Mouse (Mus musculus) kidney, adult 2 months (tissue): ENCODE results near the gene Ganab. TPM values are rescaled to one million over a fixed set of nuclear protein-coding genes. Genes with fewer than 3 reads are reported as not detected.
A peak's percentile ranks its signal among the peaks of the same experiment; 100 is the strongest.

Experiments used
- DNase-seq: peaks from one replicate; pipeline ENCODE4 v3.0.0; 2021
- H3K27ac ChIP-seq: fragments of 200-500 bp; 2 replicates; pipeline ENCODE4 v1.5.1; 2012; ENCODE audit warnings: low read depth, low read length, control low read depth, inconsistent platforms; ENCODE audit not compliant: insufficient read depth
- H3K27me3 ChIP-seq: fragments of 200-500 bp; replicated peaks from 2 replicates; pipeline ENCODE4 v1.6.1; 2012; ENCODE audit warnings: mild to moderate bottlenecking, moderate library complexity, low read length, inconsistent platforms; ENCODE audit not compliant: control insufficient read depth, insufficient read depth
- H3K36me3 ChIP-seq: fragments of 200-500 bp; 2 replicates; pipeline ENCODE4 v1.6.1; 2012; ENCODE audit warnings: mild to moderate bottlenecking, moderate library complexity, low read length, inconsistent platforms; ENCODE audit not compliant: control insufficient read depth, insufficient read depth
- H3K4me1 ChIP-seq: fragments of 200-500 bp; 2 replicates; pipeline ENCODE4 v1.6.1; 2011; ENCODE audit warnings: low read length; ENCODE audit not compliant: control insufficient read depth, insufficient read depth
- H3K4me3 ChIP-seq: fragments of 200-500 bp; 2 replicates; pipeline ENCODE4 v1.5.1; 2011; ENCODE audit warnings: mild to moderate bottlenecking, low read depth, low read length, control low read depth; ENCODE audit not compliant: insufficient read depth
- CTCF ChIP-seq: fragments of 200-500 bp; conservative IDR thresholded peaks from 2 replicates; pipeline ENCODE4 v1.5.1; 2011; ENCODE audit warnings: low read depth, mild to moderate bottlenecking, control low read depth, low read length, moderate library complexity, mixed read lengths; ENCODE audit not compliant: insufficient read depth, insufficient read length
- POLR2A ChIP-seq: fragments of 200-500 bp; IDR thresholded peaks from one replicate; pipeline ENCODE4 v1.6.1; 2011; ENCODE audit warnings: low read depth, low read length, control low read depth
- WGBS: fragments of 180-500 bp; shearing (Covaris S2); methylation state at CpG from one replicate; pipeline ENCODE4 v1.1.7; 2018; 5-methylcytosine and 5-hydroxymethylcytosine counted together
- polyA plus RNA-seq: library from polyadenylated mRNA; depleted of rRNA; stranded (reverse); fragments of >200 nt; gene quantifications from 2 replicates; pipeline ENCODE4 v1.2.3, GENCODE M21; 2012; rRNA removed

Gene Ganab
- polyA plus RNA-seq, 1 experiment: 130 TPM

- H3K4me1 ChIP-seq: peaks cover 6% of the 10 kb centered on the region; the same call in 1 of the 2 replicates
- DNase-seq: no peak
- no peaks in the 10 kb centered on the region for H3K27me3 ChIP-seq
- no peak overlapping the region for H3K27ac ChIP-seq
- peak overlapping the region; percentile 64 for H3K4me3 ChIP-seq
- TF ChIP-seq POLR2A: no peak
- no peak for TF ChIP-seq CTCF
- H3K36me3 ChIP-seq: peaks cover 2% of the 10 kb centered on the region; the same call in 1 of the 2 replicates
- WGBS: 3% methylated on average over 9 of the region's 9 CpGs
Observed at GRCm38 (mm10) chr19:8954171-8954570, 56.3 kb downstream of the Ganab start.

GRCm38 (mm10) chr19:8962256-8962655 lies 64.4 kb downstream of the Ganab start:
- Histone ChIP-seq H3K27me3 (no peaks in the 10 kb centered on the region), H3K4me1 (peaks cover 4% of the 10 kb centered on the region; the same call in 1 of the 2 replicates), H3K27ac (no peak overlapping the region), H3K4me3 (no peak overlapping the region), H3K36me3 (peaks cover 1% of the 10 kb centered on the region; the same call in 1 of the 2 replicates)
- TF ChIP-seq POLR2A (no peak), CTCF (no peak)
- peak; percentile 66 for DNase-seq
- WGBS: 57% methylated on average over 2 of the region's 2 CpGs

GRCm38 (mm10) chr19:8965075-8965474 lies 67.2 kb downstream of the Ganab start:
- no peak for DNase-seq
- Histone ChIP-seq H3K27ac (no peak overlapping the region), H3K4me3 (no peak overlapping the region), H3K4me1 (peaks cover 4% of the 10 kb centered on the region; the same call in 1 of the 2 replicates), H3K36me3 (peaks cover 1% of the 10 kb centered on the region; the same call in 1 of the 2 replicates), H3K27me3 (no peaks in the 10 kb centered on the region)
- WGBS: 74% methylated on average over 11 of the region's 11 CpGs
- TF ChIP-seq POLR2A (no peak), CTCF (no peak)

GRCm38 (mm10) chr19:8965771-8966170 lies 67.9 kb downstream of the Ganab start:
- Histone ChIP-seq H3K4me1 (peaks cover 4% of the 10 kb centered on the region; the same call in 1 of the 2 replicates), H3K4me3 (no peak overlapping the region), H3K36me3 (peaks cover 2% of the 10 kb centered on the region; the same call in 1 of the 2 replicates), H3K27ac (no peak overlapping the region), H3K27me3 (no peaks in the 10 kb centered on the region)
- WGBS: 53% methylated on average over 8 of the region's 8 CpGs
- DNase-seq: no peak
- TF ChIP-seq CTCF: no peak
- no peak for TF ChIP-seq POLR2A

- Histone ChIP-seq H3K27ac (peak overlapping the region; percentile 87), H3K36me3 (peaks cover 2% of the 10 kb centered on the region; the same call in 1 of the 2 replicates), H3K27me3 (no peaks in the 10 kb centered on the region), H3K4me1 (peaks cover 4% of the 10 kb centered on the region; the same call in 1 of the 2 replicates), H3K4me3 (peak overlapping the region; percentile 59)
- TF ChIP-seq CTCF (no peak), POLR2A (no peak)
- DNase-seq: no peak
- 10% methylated on average over 5 of the region's 5 CpGs for WGBS
Observed at GRCm38 (mm10) chr19:8966198-8966589, 68.3 kb downstream of the Ganab start.

Other genes starting within 250 kb of the Ganab start
- gene Chrm1, start 234.3 kb upstream of the Ganab start, polyA plus RNA-seq: 0.53 and 0.62 TPM in 2 replicates
- gene Slc3a2, start 174.7 kb upstream of the Ganab start, polyA plus RNA-seq: 560 and 573 TPM in 2 replicates
- gene Wdr74, start 162.2 kb upstream of the Ganab start, polyA plus RNA-seq: 28.2 and 29.3 TPM in 2 replicates
- 0.39 TPM in 1 of 2 replicates, not detected in the other for gene 1700092M07Rik, start 157.4 kb upstream of the Ganab start, polyA plus RNA-seq
- 51.4 and 59.4 TPM in 2 replicates for gene Stx5a, start 156.7 kb upstream of the Ganab start, polyA plus RNA-seq
- 84.0 and 89.7 TPM in 2 replicates for gene Nxf1, start 141.0 kb upstream of the Ganab start, polyA plus RNA-seq
- 238 and 291 TPM in 2 replicates for gene Tmem223, start 127.1 kb upstream of the Ganab start, polyA plus RNA-seq
- 105 and 110 TPM in 2 replicates for gene Tmem179b, start 123.6 kb upstream of the Ganab start, polyA plus RNA-seq
- gene Taf6l, start 111.7 kb upstream of the Ganab start, polyA plus RNA-seq: 10.4 and 12.1 TPM in 2 replicates
- gene Polr2g, start 99.5 kb upstream of the Ganab start, polyA plus RNA-seq: 60.7 and 72.9 TPM in 2 replicates
- gene Zbtb3, start 95.5 kb upstream of the Ganab start, polyA plus RNA-seq: 1.4 and 1.6 TPM in 2 replicates
- 15.4 and 18.7 TPM in 2 replicates for gene Ttc9c, start 78.7 kb upstream of the Ganab start, polyA plus RNA-seq
- gene Hnrnpul2, start 78.1 kb upstream of the Ganab start, polyA plus RNA-seq: 19.3 and 25.5 TPM in 2 replicates
- gene AC129217.1, start 68.3 kb upstream of the Ganab start, polyA plus RNA-seq: 3.5 TPM in 1 of 2 replicates, not detected in the other
- 204 and 214 TPM in 2 replicates for gene Bscl2, start 60.6 kb upstream of the Ganab start, polyA plus RNA-seq
- 0.29 and 0.83 TPM in 2 replicates for gene Gng3, start 58.9 kb upstream of the Ganab start, polyA plus RNA-seq
- gene Lrrn4cl, start 47.3 kb upstream of the Ganab start, polyA plus RNA-seq: 0.87 and 1.5 TPM in 2 replicates
- gene Ubxn1, start 26.6 kb upstream of the Ganab start, polyA plus RNA-seq: 121 and 133 TPM in 2 replicates
- 49.4 and 74.7 TPM in 2 replicates for gene Uqcc3, start 17.1 kb upstream of the Ganab start, polyA plus RNA-seq
- gene Lbhd1, start 14.3 kb upstream of the Ganab start, polyA plus RNA-seq: 1.6 and 2.2 TPM in 2 replicates
- gene Gm49403, start 14.1 kb upstream of the Ganab start, polyA plus RNA-seq: not detected in 2 replicates
- gene 1810009A15Rik, start 9.2 kb upstream of the Ganab start, polyA plus RNA-seq: 21.7 and 23.9 TPM in 2 replicates
- gene Gm49416, start 9.1 kb upstream of the Ganab start, polyA plus RNA-seq: not detected in 2 replicates
- 16.7 and 18.9 TPM in 2 replicates for gene Ints5, start 5.1 kb upstream of the Ganab start, polyA plus RNA-seq
- gene B3gat3, start 22.3 kb downstream of the Ganab start, polyA plus RNA-seq: 105 and 125 TPM in 2 replicates
- gene Rom1, start 31.3 kb downstream of the Ganab start, polyA plus RNA-seq: 12.0 and 13.9 TPM in 2 replicates
- gene Eml3, start 31.5 kb downstream of the Ganab start, polyA plus RNA-seq: 35.1 and 35.7 TPM in 2 replicates
- 16.9 and 19.8 TPM in 2 replicates for gene Mta2, start 43.8 kb downstream of the Ganab start, polyA plus RNA-seq
- 14.1 and 14.3 TPM in 2 replicates for gene Tut1, start 55.8 kb downstream of the Ganab start, polyA plus RNA-seq
- gene Eef1g, start 69.0 kb downstream of the Ganab start, polyA plus RNA-seq: 203 and 236 TPM in 2 replicates
- 11.9 TPM in 2 replicates for gene Ahnak, start 91.2 kb downstream of the Ganab start, polyA plus RNA-seq
- gene Scgb1a1, start 189.9 kb downstream of the Ganab start, polyA plus RNA-seq: 0.22 TPM in 1 of 2 replicates, not detected in the other
- gene Asrgl1, start 237.6 kb downstream of the Ganab start, polyA plus RNA-seq: 1.9 and 3.5 TPM in 2 replicates